Mouse (Mus musculus) lung, embryonic 15.5 days (tissue): Measurements from ENCODE around the gene Fgfr2. TPM values are rescaled to one million over a fixed set of nuclear protein-coding genes. Genes with fewer than 3 reads are reported as not detected.

ENCODE experiments used
- ATAC-seq: fragments of 200-750 bp; cut with Nextera tagmentation; 2 replicates; pipeline ENCODE4 v1.8.0; 2017; ENCODE audit warnings: moderate number of reproducible peaks, borderline replicate concordance; ENCODE audit not compliant: low FRiP score, low TSS enrichment; ENCODE audit errors: extremely low read depth
- H3K27ac ChIP-seq: fragments of 300-500 bp; sonication (generic); 2 replicates; pipeline ENCODE4 v1.5.1; 2015; ENCODE audit warnings: moderate library complexity, mild to moderate bottlenecking, inconsistent platforms
- H3K27me3 ChIP-seq: fragments of 300-500 bp; sonication (generic); 2 replicates; pipeline ENCODE4 v1.6.1; 2015; ENCODE audit warnings: inconsistent platforms
- H3K36me3 ChIP-seq: fragments of 300-500 bp; sonication (generic); 2 replicates; pipeline ENCODE4 v1.6.1; 2015; ENCODE audit warnings: inconsistent platforms
- H3K4me1 ChIP-seq: fragments of 300-500 bp; sonication (generic); 2 replicates; pipeline ENCODE4 v1.6.1; 2015; ENCODE audit warnings: inconsistent platforms
- H3K4me2 ChIP-seq: fragments of 300-500 bp; sonication (generic); 2 replicates; pipeline ENCODE4 v1.6.1; 2015; ENCODE audit warnings: inconsistent platforms, mild to moderate bottlenecking, moderate library complexity
- H3K4me3 ChIP-seq: fragments of 300-500 bp; sonication (generic); 2 replicates; pipeline ENCODE4 v1.5.1; 2015; ENCODE audit warnings: mild to moderate bottlenecking, inconsistent platforms
- H3K9ac ChIP-seq: fragments of 300-500 bp; sonication (generic); 2 replicates; pipeline ENCODE4 v1.6.1; 2015; ENCODE audit warnings: inconsistent platforms
- H3K9me3 ChIP-seq: fragments of 300-500 bp; sonication (generic); 2 replicates; pipeline ENCODE4 v1.6.1; 2016; ENCODE audit warnings: inconsistent platforms
- WGBS: fragments of 180-500 bp; shearing (Covaris S2); methylation state at CpG from one replicate; pipeline ENCODE4 v1.1.7; 2015; 5-methylcytosine and 5-hydroxymethylcytosine counted together
- polyA plus RNA-seq: library from polyadenylated mRNA; unstranded; fragments of >200 nt; fragmentation: Nextera tagmentation; extraction: Ambion mirVana; gene quantifications from 2 replicates; pipeline ENCODE4 v1.2.1, GENCODE M21; 2015

The Fgfr2 gene
- polyA plus RNA-seq, 1 experiment from 2014 or later: 160 TPM

DNA sequence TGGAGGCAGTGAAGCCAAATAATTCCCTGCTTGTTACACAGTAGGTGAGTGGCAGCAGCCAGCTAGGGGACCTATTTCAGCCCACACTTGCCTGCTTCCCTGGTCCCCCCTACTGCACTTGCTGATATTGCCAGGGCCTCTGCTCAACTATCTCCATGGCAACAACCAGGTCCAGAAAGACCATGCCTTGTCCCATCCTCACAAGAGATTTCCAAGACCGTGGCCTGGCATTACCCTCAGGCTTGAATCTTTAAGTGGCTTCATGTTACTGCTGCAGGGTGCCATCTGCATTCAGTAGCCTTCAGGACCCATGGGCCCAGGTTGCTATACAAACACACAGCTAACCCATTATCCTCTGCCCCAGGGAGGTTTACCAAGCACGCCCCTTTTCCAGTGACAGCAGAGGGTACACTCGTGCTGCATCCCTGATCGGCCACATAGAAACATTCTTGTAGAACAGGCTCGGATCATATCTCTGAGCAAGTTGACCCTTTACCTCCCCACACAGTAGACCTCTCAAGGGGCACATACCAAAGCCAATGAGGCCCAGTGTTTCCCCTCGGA, 128.4 kb downstream of the Fgfr2 start:
- H3K4me2 ChIP-seq: no peak overlapping the region
- H3K36me3 ChIP-seq: peaks cover 88% of the 10 kb centered on the region
- no peak overlapping the region for H3K27ac ChIP-seq
- H3K9ac ChIP-seq: no peak overlapping the region
- H3K9me3 ChIP-seq: no peaks in the 10 kb centered on the region
- no peak for ATAC-seq
- 68% methylated on average over 6 of the region's 6 CpGs for WGBS
- H3K4me3 ChIP-seq: no peak overlapping the region
- no peaks in the 10 kb centered on the region for H3K27me3 ChIP-seq
- no peaks in the 10 kb centered on the region for H3K4me1 ChIP-seq

DNA sequence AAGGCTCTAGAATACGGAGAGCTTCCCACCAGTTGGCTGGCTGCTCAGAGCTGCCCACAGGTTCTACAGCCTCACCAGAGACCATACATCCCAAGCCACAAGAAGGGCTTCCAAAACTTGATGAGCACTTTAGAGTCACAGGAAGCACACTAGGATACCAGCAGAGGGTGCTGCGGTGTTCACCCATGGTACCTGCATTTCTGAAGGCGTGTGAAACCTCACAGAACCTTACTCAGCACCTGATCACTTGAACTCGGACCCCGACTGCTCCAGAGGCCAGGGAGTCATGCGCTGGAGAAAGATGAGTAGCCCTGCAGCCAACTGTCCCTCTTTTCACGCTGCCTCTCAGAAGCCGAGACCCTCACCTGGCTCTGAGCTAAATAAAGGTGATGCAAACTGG, 129.0 kb downstream of the Fgfr2 start:
- Histone ChIP-seq H3K27me3 (no peaks in the 10 kb centered on the region), H3K9ac (no peak overlapping the region), H3K9me3 (no peaks in the 10 kb centered on the region), H3K4me1 (no peaks in the 10 kb centered on the region), H3K36me3 (peaks cover 92% of the 10 kb centered on the region), H3K27ac (no peak overlapping the region), H3K4me2 (no peak overlapping the region), H3K4me3 (no peak overlapping the region)
- no peak for ATAC-seq
- 89% methylated on average over 8 of the region's 8 CpGs for WGBS

DNA sequence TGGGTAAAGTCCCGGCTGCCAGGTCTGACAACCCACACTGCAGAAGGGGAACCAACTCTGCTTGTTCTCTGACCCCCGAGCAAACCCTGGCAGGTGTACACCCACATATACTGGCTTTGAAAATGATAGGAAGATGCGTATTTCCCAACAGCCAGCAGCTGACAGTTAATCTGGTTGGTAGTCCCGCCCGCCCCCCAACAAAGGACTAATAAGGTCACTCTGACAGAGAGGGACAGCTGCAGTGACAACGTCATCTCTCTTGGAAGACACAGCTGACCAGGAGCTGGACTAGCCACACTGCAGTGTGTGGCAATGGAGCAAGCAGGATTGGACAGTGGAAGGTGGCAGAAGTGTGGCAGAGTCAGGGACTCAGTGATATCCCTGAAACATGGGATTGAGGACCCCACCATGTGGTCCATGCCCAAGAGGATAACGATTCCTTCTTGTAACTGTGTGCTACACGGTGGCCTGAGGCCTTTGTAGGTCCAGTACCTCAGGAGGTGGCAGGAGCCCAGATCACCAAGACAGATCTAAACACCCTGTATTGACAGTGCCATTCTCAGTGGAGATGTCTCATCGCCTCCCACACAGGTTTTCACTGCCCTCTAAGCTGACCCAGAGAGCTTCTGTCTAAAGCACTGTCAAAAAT, 130.1 kb downstream of the Fgfr2 start:
- Histone ChIP-seq H3K4me3 (no peak overlapping the region), H3K27me3 (no peaks in the 10 kb centered on the region), H3K4me1 (no peaks in the 10 kb centered on the region), H3K4me2 (no peak overlapping the region), H3K9ac (no peak overlapping the region), H3K27ac (no peak overlapping the region), H3K36me3 (peaks cover 92% of the 10 kb centered on the region), H3K9me3 (no peaks in the 10 kb centered on the region)
- WGBS: 87% methylated on average over 9 of the region's 9 CpGs
- ATAC-seq: no peak

DNA sequence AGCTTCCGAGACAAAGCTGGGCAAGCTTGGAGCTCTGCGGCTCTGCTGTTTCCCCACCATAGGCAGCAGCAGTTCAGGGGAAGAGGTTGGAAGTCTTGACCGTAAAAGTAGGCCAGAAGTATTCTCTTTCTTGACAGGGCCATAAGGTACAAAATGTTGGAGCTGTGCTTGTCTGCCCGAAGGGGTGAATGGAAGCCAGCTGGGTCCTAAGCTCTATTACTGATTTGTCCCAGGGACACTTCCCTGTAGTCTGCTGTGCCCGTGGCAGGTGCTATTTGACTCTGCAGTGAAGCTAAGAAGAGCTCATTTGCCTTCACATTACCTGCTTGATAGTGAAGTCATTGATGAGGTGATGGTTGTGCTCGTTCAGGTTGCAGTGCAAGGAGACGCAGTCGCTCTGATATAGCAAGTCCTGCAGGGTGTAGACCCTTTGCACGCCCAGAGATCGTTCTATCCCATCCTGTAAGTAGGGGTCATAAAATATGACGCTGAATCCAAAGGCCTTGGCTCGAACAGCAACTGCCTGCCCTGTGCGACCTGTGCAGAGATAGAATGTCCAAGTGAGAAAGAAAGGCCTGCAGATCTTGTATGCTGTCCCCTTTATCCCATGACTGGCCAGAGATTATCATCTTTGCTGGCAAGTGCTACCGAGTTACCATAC, 131.8 kb downstream of the Fgfr2 start:
- no peak for ATAC-seq
- no peak overlapping the region for H3K9ac ChIP-seq
- no peaks in the 10 kb centered on the region for H3K4me1 ChIP-seq
- no peaks in the 10 kb centered on the region for H3K27me3 ChIP-seq
- no peak overlapping the region for H3K4me3 ChIP-seq
- no peak overlapping the region for H3K27ac ChIP-seq
- peaks cover 85% of the 10 kb centered on the region for H3K36me3 ChIP-seq
- no peak overlapping the region for H3K4me2 ChIP-seq
- 84% methylated on average over 14 of the region's 14 CpGs for WGBS
- no peaks in the 10 kb centered on the region for H3K9me3 ChIP-seq

DNA sequence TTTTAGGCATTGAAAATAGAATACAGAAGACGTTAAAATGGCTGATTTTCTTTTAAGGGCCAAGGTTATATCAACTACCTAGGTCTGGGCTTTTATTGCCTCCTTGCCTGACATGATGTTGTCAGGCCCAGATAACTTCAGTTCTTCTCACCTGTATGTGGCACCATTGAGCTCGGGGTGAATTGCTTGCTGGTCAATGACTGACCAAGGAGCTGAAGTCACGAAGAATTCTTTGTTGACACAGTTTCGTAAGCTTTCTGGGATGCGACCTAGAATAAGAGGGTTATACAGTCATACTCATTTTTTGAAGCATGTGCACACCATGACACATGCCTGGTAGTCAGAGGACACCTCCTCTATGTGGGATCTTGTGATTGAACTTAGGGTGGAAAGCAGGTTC, 133.3 kb downstream of the Fgfr2 start:
- ATAC-seq: no peak
- Histone ChIP-seq H3K4me3 (no peak overlapping the region), H3K4me2 (no peak overlapping the region), H3K9me3 (no peaks in the 10 kb centered on the region), H3K9ac (no peak overlapping the region), H3K4me1 (no peaks in the 10 kb centered on the region), H3K27me3 (no peaks in the 10 kb centered on the region), H3K36me3 (peaks cover 80% of the 10 kb centered on the region), H3K27ac (no peak overlapping the region)
- 76% methylated on average over 5 of the region's 5 CpGs for WGBS

DNA sequence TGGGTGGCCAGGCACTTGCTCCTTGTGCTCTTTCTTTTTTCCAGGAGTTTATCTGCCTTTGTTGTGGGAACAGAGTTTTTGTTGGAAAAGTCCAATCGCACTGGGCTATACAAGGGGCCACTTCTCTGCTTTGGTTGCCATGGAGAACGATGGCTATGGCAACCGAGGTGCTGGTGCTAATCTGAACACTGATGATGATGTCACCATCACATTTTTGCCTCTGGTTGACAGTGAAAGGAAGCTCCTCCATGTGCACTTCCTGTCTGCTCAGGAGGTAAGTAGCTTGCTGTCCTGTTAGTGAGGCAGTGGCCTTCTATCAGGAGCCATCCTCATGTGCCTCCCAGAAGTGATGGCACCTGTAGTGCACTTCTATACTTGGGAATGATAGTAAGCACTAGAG, 140.5 kb downstream of the Fgfr2 start:
- H3K4me3 ChIP-seq: no peak overlapping the region
- no peaks in the 10 kb centered on the region for H3K4me1 ChIP-seq
- H3K36me3 ChIP-seq: peaks cover 47% of the 10 kb centered on the region
- no peak overlapping the region for H3K9ac ChIP-seq
- ATAC-seq: no peak
- no peaks in the 10 kb centered on the region for H3K27me3 ChIP-seq
- H3K4me2 ChIP-seq: no peak overlapping the region
- 49% methylated on average over 3 of the region's 3 CpGs for WGBS
- no peak overlapping the region for H3K27ac ChIP-seq
- H3K9me3 ChIP-seq: no peaks in the 10 kb centered on the region

DNA sequence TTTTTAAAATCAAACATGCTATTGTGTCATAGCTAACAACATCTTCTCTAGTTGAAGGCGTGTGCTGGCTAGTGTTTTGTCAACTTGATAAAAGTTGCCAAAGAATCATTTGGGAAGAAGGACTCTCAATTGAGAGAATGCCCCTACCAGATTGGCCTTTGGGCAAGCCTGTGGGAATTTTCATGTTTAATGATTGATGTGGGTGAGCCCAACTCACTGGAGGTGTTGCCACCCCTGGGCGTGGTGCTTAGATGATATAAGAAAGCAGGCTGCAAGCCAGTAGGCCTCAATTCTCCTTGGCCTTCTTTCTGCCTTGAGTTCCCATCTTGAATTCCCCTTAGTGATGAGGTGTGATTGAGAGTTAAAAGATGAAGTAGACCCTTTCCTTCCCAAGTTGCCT, 145.2 kb downstream of the Fgfr2 start:
- no peak overlapping the region for H3K27ac ChIP-seq
- H3K9me3 ChIP-seq: no peaks in the 10 kb centered on the region
- H3K4me3 ChIP-seq: no peak overlapping the region
- H3K9ac ChIP-seq: no peak overlapping the region
- no peaks in the 10 kb centered on the region for H3K4me1 ChIP-seq
- H3K4me2 ChIP-seq: no peak overlapping the region
- H3K27me3 ChIP-seq: no peaks in the 10 kb centered on the region
- no peak for ATAC-seq
- peaks cover 33% of the 10 kb centered on the region for H3K36me3 ChIP-seq
- WGBS: 95% methylated on average over 2 of the region's 2 CpGs

DNA sequence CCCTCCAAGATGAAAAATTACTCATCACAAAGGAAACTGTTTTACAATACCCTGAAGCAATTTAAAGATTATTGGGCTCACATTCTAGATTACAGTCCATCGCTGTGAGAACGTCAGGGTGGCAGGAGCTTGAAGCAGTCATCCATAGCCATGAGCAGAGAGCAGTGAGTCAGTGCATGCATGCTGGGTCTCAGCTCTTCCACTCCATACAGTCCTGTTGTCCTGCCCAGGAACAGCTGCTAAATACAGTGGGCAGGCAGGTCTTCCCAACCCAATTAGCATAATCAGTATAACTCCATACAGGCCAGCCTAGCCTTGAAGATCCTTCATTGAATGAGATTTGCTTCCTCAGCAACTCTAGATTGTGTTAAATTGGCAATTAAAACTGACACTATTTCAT, 147.1 kb downstream of the Fgfr2 start:
- Histone ChIP-seq H3K27ac (no peak overlapping the region), H3K4me1 (no peaks in the 10 kb centered on the region), H3K9ac (no peak overlapping the region), H3K27me3 (no peaks in the 10 kb centered on the region), H3K9me3 (no peaks in the 10 kb centered on the region), H3K4me2 (no peak overlapping the region), H3K36me3 (peaks cover 21% of the 10 kb centered on the region), H3K4me3 (no peak overlapping the region)
- WGBS: 97% methylated on average over 2 of the region's 2 CpGs
- ATAC-seq: no peak

DNA sequence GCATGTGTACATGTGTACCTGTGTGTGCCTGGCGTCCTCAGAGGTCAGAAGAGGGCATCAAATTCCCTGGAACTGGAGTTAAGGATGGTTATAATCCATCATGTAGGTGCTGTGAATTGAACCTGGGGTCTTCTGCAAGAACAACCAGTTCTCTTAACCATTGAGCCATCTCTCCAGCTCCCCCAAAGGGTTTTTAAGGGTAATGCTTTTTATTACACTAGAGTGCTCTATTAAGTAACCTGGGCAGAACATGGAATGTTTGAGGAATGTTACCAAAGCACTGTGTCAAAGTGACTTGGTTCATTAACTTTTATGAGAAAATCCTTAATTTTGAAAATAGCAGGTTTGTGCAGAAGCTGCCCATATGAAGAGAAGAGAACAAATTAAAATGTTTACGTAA, 151.1 kb downstream of the Fgfr2 start:
- no peak overlapping the region for H3K9ac ChIP-seq
- WGBS: 88% methylated on average over 2 of the region's 2 CpGs
- H3K27me3 ChIP-seq: no peaks in the 10 kb centered on the region
- peaks cover 19% of the 10 kb centered on the region for H3K36me3 ChIP-seq
- no peak overlapping the region for H3K4me3 ChIP-seq
- H3K27ac ChIP-seq: no peak overlapping the region
- no peaks in the 10 kb centered on the region for H3K4me1 ChIP-seq
- no peak overlapping the region for H3K4me2 ChIP-seq
- ATAC-seq: no peak
- H3K9me3 ChIP-seq: no peaks in the 10 kb centered on the region

DNA sequence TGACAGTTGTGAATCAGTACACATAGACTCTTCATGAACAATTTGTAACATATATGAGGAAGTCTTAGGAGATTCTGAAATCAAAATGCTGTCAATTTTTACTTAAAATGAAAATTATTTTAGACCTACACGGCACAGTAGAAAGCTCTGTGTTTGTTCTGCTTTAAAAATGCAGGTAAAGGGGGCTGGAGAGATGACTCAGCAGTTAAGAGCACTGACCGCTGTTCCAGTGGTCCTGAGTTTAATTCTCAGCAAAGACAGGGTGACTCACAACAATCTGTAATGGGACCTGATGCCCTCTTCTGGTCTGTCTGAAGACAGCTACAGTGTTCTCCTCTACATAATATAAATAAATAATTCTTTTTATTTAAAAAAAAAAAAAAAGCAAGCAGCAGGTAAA, 157.4 kb downstream of the Fgfr2 start:
- Histone ChIP-seq H3K27me3 (no peaks in the 10 kb centered on the region), H3K4me2 (no peak overlapping the region), H3K4me1 (no peaks in the 10 kb centered on the region), H3K27ac (no peak overlapping the region), H3K36me3 (peaks cover 11% of the 10 kb centered on the region), H3K4me3 (no peak overlapping the region), H3K9ac (no peak overlapping the region), H3K9me3 (no peaks in the 10 kb centered on the region)
- 67% methylated on average over 2 of the region's 2 CpGs for WGBS
- no peak for ATAC-seq

DNA sequence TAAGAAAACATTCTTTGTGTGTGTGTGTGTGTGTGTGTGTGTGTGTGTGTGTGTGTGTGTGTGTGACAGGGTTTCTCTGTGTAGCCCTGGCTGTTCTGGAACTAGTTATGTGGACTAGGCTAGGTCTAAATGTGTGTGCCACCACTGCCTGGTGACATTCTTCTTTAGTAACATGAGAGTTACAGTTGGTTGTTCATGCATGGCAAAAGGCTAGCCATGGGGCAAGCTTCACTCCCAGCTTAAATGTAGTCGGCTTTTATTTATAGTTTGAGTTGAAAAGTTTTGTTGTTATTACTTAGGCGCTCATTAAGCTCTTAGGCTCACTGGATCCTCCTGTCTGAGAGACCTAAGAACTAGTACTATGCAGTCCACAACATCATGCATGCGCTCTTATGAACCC, 158.8 kb downstream of the Fgfr2 start:
- H3K36me3 ChIP-seq: peaks cover 11% of the 10 kb centered on the region
- H3K4me1 ChIP-seq: no peaks in the 10 kb centered on the region
- ATAC-seq: no peak
- WGBS: 83% methylated on average over 3 of the region's 3 CpGs
- no peaks in the 10 kb centered on the region for H3K27me3 ChIP-seq
- no peak overlapping the region for H3K4me2 ChIP-seq
- H3K9me3 ChIP-seq: no peaks in the 10 kb centered on the region
- H3K27ac ChIP-seq: no peak overlapping the region
- no peak overlapping the region for H3K4me3 ChIP-seq
- no peak overlapping the region for H3K9ac ChIP-seq

DNA sequence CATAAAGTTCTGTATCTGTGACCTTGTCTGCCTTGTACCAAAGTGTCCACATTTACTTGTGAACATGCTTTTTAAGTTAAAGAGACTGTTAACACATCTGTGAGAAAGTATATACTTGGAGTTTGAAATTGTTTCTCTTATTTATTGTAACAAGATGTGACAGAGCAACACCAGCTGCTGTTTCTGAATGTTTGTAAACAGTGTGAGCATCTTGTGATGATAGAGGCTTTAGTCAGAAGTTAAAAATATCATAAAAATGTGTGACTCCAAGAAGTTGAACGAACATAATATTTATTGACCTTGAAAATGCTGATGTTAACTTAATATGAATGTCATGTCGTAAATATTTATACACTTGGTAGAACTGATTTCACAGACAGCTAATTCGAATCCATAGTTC, 172.5 kb downstream of the Fgfr2 start:
- ATAC-seq: peak; percentile 69; the same call in 1 of the 2 replicates
- no peaks in the 10 kb centered on the region for H3K9me3 ChIP-seq

More for the DNA sequence above, 172.5 kb downstream of the Fgfr2 start:
- H3K4me3 ChIP-seq: no peak overlapping the region
- H3K9ac ChIP-seq: no peak overlapping the region
- no peaks in the 10 kb centered on the region for H3K36me3 ChIP-seq
- peaks cover 11% of the 10 kb centered on the region for H3K4me1 ChIP-seq
- no peak overlapping the region for H3K4me2 ChIP-seq
- 54% methylated on average over 3 of the region's 3 CpGs for WGBS
- no peaks in the 10 kb centered on the region for H3K27me3 ChIP-seq
- no peak overlapping the region for H3K27ac ChIP-seq
